In genomic region chr9:27271899-27272298, GRCm38 (mm10) we compare ENCODE assay signal across 20 mouse cellular contexts. TPM values are rescaled to one million over a fixed set of nuclear protein-coding genes. Genes with fewer than 3 reads are reported as not detected.
DNase-seq lines count a peak whose midpoint lies in the region; ATAC-seq and TF ChIP-seq lines count a peak whose summit lies in the region.
"Had no signal": no experiment of that assay in that cellular context is flagged by ENCODE, and none has a peak within 500 bp of the region (broad histone marks: within the 10 kb centered on the region; RNA-seq: fewer than 3 reads in every experiment).

No protein-coding gene starts in this region.

- in situ Hi-C loops in CH12.LX (cut with MboI; ENCODE audit: low pct_ligation_motif_present, low pct_unique_long_range_greater_than_20kb, low sequenced_read_pairs): loop anchor here (5.0 kb wide), 1 partner anchor 35 kb away; no protein-coding TSS in a partner anchor

- no peaks in the 10 kb centered on the region for H3K9me3 ChIP-seq in midbrain, embryonic 11.5 days (ENCODE audit: control insufficient read depth, low read length)
- no peaks in the 10 kb centered on the region for H3K9me3 ChIP-seq in midbrain, embryonic 16.5 days (replicated peaks; ENCODE audit: control insufficient read depth, low read length, poor library complexity, severe bottlenecking)
- H3K9me3 ChIP-seq in CH12.LX (replicated peaks; ENCODE audit: low read length): peaks cover 13% of the 10 kb centered on the region

- H3K27me3 ChIP-seq in midbrain, embryonic 11.5 days (ENCODE audit: control insufficient read depth, insufficient read depth, low read length): no peaks in the 10 kb centered on the region
- H3K27me3 ChIP-seq in midbrain, embryonic 16.5 days (ENCODE audit: control insufficient read depth, insufficient read depth, low read depth, low read length): no peaks in the 10 kb centered on the region
- no peaks in the 10 kb centered on the region for H3K27me3 ChIP-seq in CH12.LX (replicated peaks)

- no peaks in the 10 kb centered on the region for H3K4me1 ChIP-seq in midbrain, embryonic 11.5 days (ENCODE audit: control insufficient read depth, insufficient read depth, low read length)
- no peaks in the 10 kb centered on the region for H3K4me1 ChIP-seq in midbrain, embryonic 16.5 days (ENCODE audit: control insufficient read depth, insufficient read depth, low read length)
- peaks cover 32 to 72% of the 10 kb centered on the region in 2 experiments for H3K4me1 ChIP-seq in CH12.LX (ENCODE audit: control insufficient read depth in 1 of 2, insufficient read depth in 2 of 2)

- no peak for ATAC-seq in midbrain, embryonic 11.5 days (ENCODE audit: low FRiP score)
- no peak for ATAC-seq in midbrain, embryonic 16.5 days
- ATAC-seq: activated CD4-positive, CD25-positive, alpha-beta regulatory T cell, adult 4 months; CD4-positive, CD25-positive, alpha-beta regulatory T cell, adult 4 months; Patski had no signal

- H3K79me2 ChIP-seq in CH12.LX (replicated peaks; ENCODE audit: control insufficient read depth, extremely low read depth, insufficient read depth, poor library complexity, severe bottlenecking): no peaks in the 10 kb centered on the region

- no peaks in the 10 kb centered on the region for H3K36me3 ChIP-seq in midbrain, embryonic 11.5 days (ENCODE audit: control insufficient read depth, insufficient read depth, low read length)
- no peaks in the 10 kb centered on the region for H3K36me3 ChIP-seq in midbrain, embryonic 16.5 days (ENCODE audit: control insufficient read depth, insufficient read depth, low read length)
- H3K36me3 ChIP-seq in CH12.LX (replicated peaks in 1 of 2; ENCODE audit: control insufficient read depth in 1 of 2, insufficient read depth in 1 of 2, low read length in 1 of 2): no peaks in the 10 kb centered on the region
- H3K36me3 ChIP-seq: G1E had no signal

- DNase-seq in midbrain, embryonic 11.5 days (ENCODE audit: low spot score, missing footprints): peak; percentile 37
- DNase-seq in CH12.LX (ENCODE audit: extremely low read depth): peak; percentile 93
- DNase-seq in layer of hippocampus, adult 9-11 months: no peak
- DNase-seq: adrenal gland, adult 2 months; adrenal gland, adult 8-10 months; adrenal gland, postnatal 10 days; adrenal gland, postnatal 14 days; adrenal gland, postnatal 25 days; adrenal gland, postnatal 36 days; B cell, adult 2 months; cerebellum, adult 11 months; cerebellum, adult 11-12 months; cerebellum, adult 18-20 months; cerebellum, adult 2 months had no signal

- no peak overlapping the region for H3K4me3 ChIP-seq in midbrain, embryonic 11.5 days (ENCODE audit: low read depth, low read length)
- no peak overlapping the region for H3K4me3 ChIP-seq in midbrain, embryonic 16.5 days (ENCODE audit: low read depth, low read length)
- H3K4me3 ChIP-seq in CH12.LX (replicated peaks in 1 of 3; ENCODE audit: low read depth in 2 of 3, low read length in 2 of 3, poor library complexity in 1 of 3): no peak overlapping the region

- TF ChIP-seq EP300 in CH12.LX (IDR thresholded peaks at IDR 0.05; ENCODE audit: low read length): peak; percentile 96

- H3K27ac ChIP-seq in midbrain, embryonic 11.5 days (ENCODE audit: low read depth, low read length): no peak overlapping the region
- H3K27ac ChIP-seq in midbrain, embryonic 16.5 days (ENCODE audit: low read length): no peak overlapping the region
- H3K27ac ChIP-seq in CH12.LX (ENCODE audit: insufficient read depth, low read depth): peak overlapping the region; percentile 100

- peak; percentile 49 for TF ChIP-seq POLR2A in CH12.LX (IDR thresholded peaks at IDR 0.05; ENCODE audit: low read depth, low read length)

- TF ChIP-seq RAD21 in CH12.LX (IDR thresholded peaks at IDR 0.05; ENCODE audit: low read depth, low read length): no peak; the same call in none of the 2 replicates

- no peak for TF ChIP-seq CTCF in CH12.LX (conservative IDR thresholded peaks at IDR 0.05 in 1 of 2, IDR thresholded peaks at IDR 0.05 in 1 of 2; ENCODE audit: low read depth in 2 of 2, low read length in 2 of 2)

- 81% methylated on average over 2 of the region's 2 CpGs for WGBS in midbrain, embryonic 11.5 days
- 82% methylated on average over 2 of the region's 2 CpGs for WGBS in midbrain, embryonic 16.5 days

- no peak overlapping the region for H3K9ac ChIP-seq in midbrain, embryonic 11.5 days (ENCODE audit: low read length)
- no peak overlapping the region for H3K9ac ChIP-seq in midbrain, embryonic 16.5 days (ENCODE audit: low read depth, low read length)
- peak overlapping the region; percentile 62 for H3K9ac ChIP-seq in CH12.LX (ENCODE audit: insufficient read depth, low read depth)

- H3K4me2 ChIP-seq in midbrain, embryonic 11.5 days: no peak overlapping the region
- no peak overlapping the region for H3K4me2 ChIP-seq in midbrain, embryonic 16.5 days (ENCODE audit: low read length)
- peak overlapping the region; percentile 80 for H3K4me2 ChIP-seq in CH12.LX (ENCODE audit: insufficient read depth, low read depth, poor library complexity, severe bottlenecking)

- dilution Hi-C loops in CH12.LX (cut with MboI; ENCODE audit: extremely low pct_ligation_motif_present, extremely low pct_unique_long_range_greater_than_20kb, low sequenced_read_pairs): no loop called here

TF ChIP-seq in CH12.LX, 34 proteins besides CTCF, POLR2A, EP300 and RAD21:
- TF ChIP-seq JUN (IDR thresholded peaks at IDR 0.05; ENCODE audit: insufficient read depth, low read depth, low read length) (peak; percentile 75), IRF4 (IDR thresholded peaks at IDR 0.05; ENCODE audit: low read depth, low read length) (peak; percentile 91), RCOR1 (conservative IDR thresholded peaks at IDR 0.05; ENCODE audit: low read depth, low read length) (peak; percentile 16; the same call in 1 of the 2 replicates), ZKSCAN1 (IDR thresholded peaks at IDR 0.05; ENCODE audit: borderline replicate concordance, low read depth, low read length) (no peak), TBP (conservative IDR thresholded peaks at IDR 0.05; ENCODE audit: low read depth, low read length) (peak; percentile 67; the same call in 1 of the 2 replicates), USF2 (conservative IDR thresholded peaks at IDR 0.05; ENCODE audit: low read depth, low read length) (no peak), ETS1 (conservative IDR thresholded peaks at IDR 0.05; ENCODE audit: low read depth, low read length) (peak; percentile 92), PAX5 (IDR thresholded peaks at IDR 0.05; ENCODE audit: low read length) (no peak), NRF1 (IDR thresholded peaks at IDR 0.05; ENCODE audit: low read depth, low read length) (no peak), BHLHE40 (IDR thresholded peaks at IDR 0.05; ENCODE audit: low read depth, low read length) (peak; percentile 62; the same call in 1 of the 2 replicates), MAFK (IDR thresholded peaks at IDR 0.05; ENCODE audit: insufficient replicate concordance, low read length) (peak; percentile 57; the same call in 1 of the 2 replicates), CHD2 (IDR thresholded peaks at IDR 0.05; ENCODE audit: low read length) (peak; percentile 74), JUND (conservative IDR thresholded peaks at IDR 0.05; ENCODE audit: low read depth, low read length) (peak; percentile 75), KAT2A (IDR thresholded peaks at IDR 0.05; ENCODE audit: insufficient replicate concordance, low read length) (0 out of 2 replicates have a peak, but pooled peaks have one; percentile 35), MAZ (IDR thresholded peaks at IDR 0.05; ENCODE audit: low read depth, low read length) (0 out of 2 replicates have a peak, but pooled peaks have one; percentile 63), MEF2A (IDR thresholded peaks at IDR 0.05; ENCODE audit: borderline replicate concordance, low read depth, low read length) (peak; percentile 90), TCF12 (IDR thresholded peaks at IDR 0.05; ENCODE audit: low read depth, low read length) (peak; percentile 80; the same call in 1 of the 2 replicates)

RNA-seq across cellular contexts. Expression of gene Igsf9b, which starts 27.1 kb away (rescaled TPM):
- polyA plus RNA-seq in midbrain, embryonic 11.5 days (2014; fragmentation: Nextera tagmentation; extraction: Ambion mirVana): 4.2 and 5.2 TPM in 2 replicates
- 21.9 and 22.8 TPM in 2 replicates for polyA plus RNA-seq in midbrain, embryonic 16.5 days (2015; fragmentation: Nextera tagmentation; extraction: Ambion mirVana)
- total RNA-seq in CH12.LX (2012; rRNA removed): 7.4 and 12.4 TPM in 2 replicates
- 1.8 and 2.0 TPM in 2 replicates for total RNA-seq in CH12.LX (2014; rRNA removed)
- 4.5 and 5.2 TPM in 2 replicates for polyA plus RNA-seq in CH12.LX (2012; ENCODE audit: insufficient read length, low read depth)
- total RNA-seq: MEL had no signal
- polyA plus RNA-seq: G1E had no signal
